Mouse (Mus musculus): Measurements from ENCODE around the gene Ece1.

DNA sequence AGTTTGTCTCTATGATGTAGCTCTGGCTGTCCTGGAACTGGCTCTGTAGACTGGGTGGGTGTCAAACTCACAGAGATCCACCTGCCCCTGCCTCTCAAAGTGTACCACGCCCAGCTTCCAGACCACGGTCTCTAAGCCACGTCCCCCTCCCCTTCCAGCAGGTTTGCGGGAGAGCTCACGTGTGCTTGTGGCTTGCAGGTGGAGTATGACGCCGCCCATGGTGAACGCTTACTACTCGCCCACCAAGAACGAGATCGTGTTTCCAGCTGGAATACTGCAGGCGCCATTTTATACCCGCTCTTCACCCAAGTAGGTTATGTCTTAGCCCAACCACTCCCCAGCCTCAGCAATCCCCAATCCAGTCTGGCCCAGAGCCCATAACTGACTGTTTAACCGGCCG lies 94.2 kb downstream of the Ece1 start:
- TF ChIP-seq CTCF (conservative IDR thresholded peaks at IDR 0.05; ENCODE audit: insufficient read depth, insufficient read length, low read depth, low read length) (no peak), POLR2A (IDR thresholded peaks at IDR 0.05; ENCODE audit: low read depth, low read length) (no peak)
